Mouse (Mus musculus): ENCODE data around the gene Eri2.

DNA sequence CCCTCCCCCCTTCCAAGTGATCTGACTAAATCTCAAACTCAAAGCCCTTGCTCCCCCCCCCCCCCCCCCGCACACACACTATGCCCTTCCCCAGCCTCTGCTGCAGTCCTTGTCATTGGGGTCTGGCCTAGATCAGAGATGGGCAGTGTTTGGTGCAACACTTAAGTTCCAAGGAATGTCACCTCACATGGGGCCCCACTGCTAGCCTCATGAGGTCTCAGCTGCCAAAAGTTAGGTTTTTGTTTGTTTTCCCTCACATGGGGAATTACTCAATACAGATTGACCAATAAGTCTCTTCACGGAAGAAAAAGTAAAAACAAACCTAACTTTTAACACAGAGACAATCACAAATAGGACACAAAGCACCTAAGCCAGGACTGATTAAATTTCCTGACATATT is 45.1 kb downstream of the Eri2 start:
- TF ChIP-seq ZC3H11A (IDR thresholded peaks at IDR 0.05; ENCODE audit: borderline replicate concordance, low read depth, low read length) (no peak), MAFK (IDR thresholded peaks at IDR 0.05; ENCODE audit: insufficient read depth, low read depth, low read length) (no peak)

Data from ES-E14 (cell line).